Mouse (Mus musculus): ENCODE data around the gene Sf3b1. TPM values are rescaled to one million over a fixed set of nuclear protein-coding genes. Genes with fewer than 3 reads are reported as not detected.
"Not testable (repeated sequence)": the region's sequence is repeated elsewhere in the genome, so short reads cannot be mapped to it uniquely, and the experiment has no call there.

Sf3b1 gene
- polyA plus RNA-seq, 1 experiment from 2014 or later: 203 TPM

- H3K9me3 ChIP-seq (ENCODE audit: control insufficient read depth, low read length); H3K27ac ChIP-seq (replicated peaks in 1 of 2; ENCODE audit: control insufficient read depth in 1 of 2, insufficient read depth in 1 of 2, low read depth in 2 of 2, low read length in 2 of 2); ATAC-seq (ENCODE audit: insufficient number of reproducible peaks, insufficient read depth, low FRiP score, low read depth); H3K4me1 ChIP-seq (ENCODE audit: control insufficient read depth in 2 of 2, insufficient read depth in 2 of 2, low read length in 2 of 2); H3K9ac ChIP-seq (ENCODE audit: low read length); H3K4me2 ChIP-seq (ENCODE audit: low read length); H3K27me3 ChIP-seq (ENCODE audit: control insufficient read depth, insufficient read depth, low read length); H3K4me3 ChIP-seq (ENCODE audit: control insufficient read depth in 1 of 2, insufficient read depth in 1 of 2, low read depth in 1 of 2, low read length in 2 of 2): not testable (repeated sequence)
- peaks cover 20% of the 10 kb centered on the region for H3K36me3 ChIP-seq (ENCODE audit: control insufficient read depth, insufficient read depth, low read length)
- 73% methylated on average over 2 of the region's 3 CpGs for WGBS
Observed at GRCm38 (mm10) chr1:55058383-55058782, 31.1 kb upstream of the Sf3b1 start.

DNA sequence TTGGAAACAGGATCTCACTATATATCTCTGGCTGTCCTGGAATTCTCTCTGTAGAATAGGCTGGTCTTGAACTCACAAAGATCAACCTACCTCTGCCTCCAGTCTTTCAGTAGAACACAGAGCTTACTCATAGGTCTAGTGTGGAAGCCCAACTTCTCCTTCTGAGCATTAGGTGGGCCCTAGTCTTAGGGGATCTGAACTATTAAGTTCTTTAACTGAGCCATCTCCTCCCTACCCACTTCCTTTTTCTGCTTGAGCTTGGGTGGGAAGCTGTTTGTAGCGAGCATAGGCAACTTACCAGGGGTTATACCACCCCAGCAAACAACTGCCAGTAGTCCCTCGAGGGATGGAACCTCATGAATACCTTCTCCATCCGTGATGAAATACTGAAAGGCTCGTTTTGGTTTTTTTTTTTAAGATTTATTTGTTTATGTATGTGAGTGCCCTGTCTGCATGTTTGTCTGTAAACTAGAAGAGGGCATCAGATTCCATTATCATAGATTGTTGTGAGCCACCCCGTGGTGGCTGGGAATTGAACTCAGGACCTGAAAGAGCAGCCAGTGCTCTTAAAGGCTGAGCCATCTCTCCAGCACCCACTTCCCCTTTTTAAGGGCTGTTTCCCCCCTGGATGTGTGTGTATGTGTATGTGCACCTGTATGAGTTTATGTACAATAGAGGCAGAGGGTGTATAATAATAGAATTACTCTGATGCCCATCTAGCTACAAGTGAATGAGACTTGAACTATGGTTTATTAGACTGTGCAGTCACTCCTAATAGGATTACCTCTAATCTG is 28.2 kb upstream of the Sf3b1 start:
- no peaks in the 10 kb centered on the region for H3K27me3 ChIP-seq (ENCODE audit: control insufficient read depth, insufficient read depth, low read length)
- H3K36me3 ChIP-seq (ENCODE audit: control insufficient read depth, insufficient read depth, low read length): peaks cover 7% of the 10 kb centered on the region; the same call in 1 of the 2 replicates
- H3K27ac ChIP-seq (replicated peaks in 1 of 2; ENCODE audit: control insufficient read depth in 1 of 2, insufficient read depth in 1 of 2, low read depth in 2 of 2, low read length in 2 of 2): no peak overlapping the region
- no peak for ATAC-seq (ENCODE audit: insufficient number of reproducible peaks, insufficient read depth, low FRiP score, low read depth)
- 84% methylated on average over 5 of the region's 5 CpGs for WGBS
- peaks cover 0 to 13% of the 10 kb centered on the region in 2 experiments; a peak in 2 of 4 replicates for H3K4me1 ChIP-seq (ENCODE audit: control insufficient read depth in 2 of 2, insufficient read depth in 2 of 2, low read length in 2 of 2)
- no peak overlapping the region for H3K4me3 ChIP-seq (ENCODE audit: control insufficient read depth in 1 of 2, insufficient read depth in 1 of 2, low read depth in 1 of 2, low read length in 2 of 2)
- no peak overlapping the region for H3K4me2 ChIP-seq (ENCODE audit: low read length)
- no peaks in the 10 kb centered on the region for H3K9me3 ChIP-seq (ENCODE audit: control insufficient read depth, low read length)
- no peak overlapping the region for H3K9ac ChIP-seq (ENCODE audit: low read length)

- Histone ChIP-seq H3K27me3 (ENCODE audit: control insufficient read depth, insufficient read depth, low read length) (no peaks in the 10 kb centered on the region), H3K4me2 (ENCODE audit: low read length) (peak overlapping the region; percentile 78), H3K36me3 (ENCODE audit: control insufficient read depth, insufficient read depth, low read length) (peaks cover 7% of the 10 kb centered on the region; the same call in 1 of the 2 replicates), H3K4me1 (ENCODE audit: control insufficient read depth in 2 of 2, insufficient read depth in 2 of 2, low read length in 2 of 2) (peaks cover 0 to 13% of the 10 kb centered on the region in 2 experiments; a peak in 2 of 4 replicates), H3K9me3 (ENCODE audit: control insufficient read depth, low read length) (no peaks in the 10 kb centered on the region; the same call in 1 of the 2 replicates), H3K27ac (replicated peaks in 1 of 2; ENCODE audit: control insufficient read depth in 1 of 2, insufficient read depth in 1 of 2, low read depth in 2 of 2, low read length in 2 of 2) (peak overlapping the region in 1 of 2 experiments; percentile 95; a peak in 1 of 4 replicates), H3K9ac (ENCODE audit: low read length) (peak overlapping the region; percentile 79), H3K4me3 (ENCODE audit: control insufficient read depth in 1 of 2, insufficient read depth in 1 of 2, low read depth in 1 of 2, low read length in 2 of 2) (peak overlapping the region; percentile 80 to 81; a peak in 3 of 4 replicates)
- no peak for ATAC-seq (ENCODE audit: insufficient number of reproducible peaks, insufficient read depth, low FRiP score, low read depth)
- WGBS: 67% methylated on average over 4 of the region's 4 CpGs
Observed at GRCm38 (mm10) chr1:55053596-55053995, 26.3 kb upstream of the Sf3b1 start.

- under 1% methylated on average over 42 of the region's 42 CpGs for WGBS
Observed at GRCm38 (mm10) chr1:55053005-55053404, 25.7 kb upstream of the Sf3b1 start.

DNA sequence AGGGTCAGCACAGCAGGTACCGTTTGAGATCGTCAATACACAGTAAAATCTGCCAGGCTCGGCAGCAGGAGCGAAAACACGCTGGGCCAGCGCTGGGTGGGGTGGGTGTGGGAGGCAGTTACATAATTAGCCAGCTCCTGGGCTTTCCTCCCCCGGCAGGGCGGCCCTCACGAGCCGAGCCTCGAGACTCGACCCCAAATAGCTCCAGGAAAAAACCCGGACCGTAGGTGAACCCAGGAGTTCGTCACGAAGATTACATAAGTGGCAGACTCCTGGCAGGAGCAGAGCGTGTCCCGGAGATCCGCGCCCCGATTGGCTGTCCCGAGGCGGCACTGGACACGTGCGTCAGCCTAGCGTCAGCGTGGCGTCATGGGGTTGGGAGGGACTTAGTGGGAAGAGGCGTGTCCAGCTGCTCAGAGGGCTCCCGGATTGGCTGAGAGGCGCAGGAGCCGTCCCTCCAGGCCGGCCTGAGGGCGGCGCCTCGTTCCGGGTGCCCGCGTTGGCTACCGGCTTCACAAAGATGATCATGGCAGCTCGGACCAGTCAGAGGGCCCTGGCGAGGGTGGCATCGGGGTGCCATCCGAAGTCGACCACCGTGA is 25.2 kb upstream of the Sf3b1 start, which contains the start of gene Coq10b:
Gene Coq10b, plus strand, starts transcription at position 416 of the 599 bp plus-strand sequence.
- peak; percentile 100 for ATAC-seq (ENCODE audit: insufficient number of reproducible peaks, insufficient read depth, low FRiP score, low read depth)
- Histone ChIP-seq H3K9me3 (ENCODE audit: control insufficient read depth, low read length) (no peaks in the 10 kb centered on the region; the same call in 1 of the 2 replicates), H3K36me3 (ENCODE audit: control insufficient read depth, insufficient read depth, low read length) (peaks cover 7% of the 10 kb centered on the region; the same call in 1 of the 2 replicates), H3K27ac (replicated peaks in 1 of 2; ENCODE audit: control insufficient read depth in 1 of 2, insufficient read depth in 1 of 2, low read depth in 2 of 2, low read length in 2 of 2) (peak within 1 kb of the TSS; percentile 90 to 95), H3K4me1 (ENCODE audit: control insufficient read depth in 2 of 2, insufficient read depth in 2 of 2, low read length in 2 of 2) (peaks cover 0 to 13% of the 10 kb centered on the region in 2 experiments; a peak in 2 of 4 replicates), H3K4me3 (ENCODE audit: control insufficient read depth in 1 of 2, insufficient read depth in 1 of 2, low read depth in 1 of 2, low read length in 2 of 2) (peak within 1 kb of the TSS; percentile 80 to 81), H3K27me3 (ENCODE audit: control insufficient read depth, insufficient read depth, low read length) (no peaks in the 10 kb centered on the region), H3K9ac (ENCODE audit: low read length) (peak within 1 kb of the TSS; percentile 79), H3K4me2 (ENCODE audit: low read length) (peak within 1 kb of the TSS; percentile 90)
- WGBS: under 1% methylated on average over 41 of the region's 46 CpGs

More at GRCm38 (mm10) chr1:55053005-55053404, 25.7 kb upstream of the Sf3b1 start:
- Histone ChIP-seq H3K9me3 (ENCODE audit: control insufficient read depth, low read length) (no peaks in the 10 kb centered on the region; the same call in 1 of the 2 replicates), H3K27me3 (ENCODE audit: control insufficient read depth, insufficient read depth, low read length) (no peaks in the 10 kb centered on the region), H3K36me3 (ENCODE audit: control insufficient read depth, insufficient read depth, low read length) (peaks cover 7% of the 10 kb centered on the region; the same call in 1 of the 2 replicates), H3K4me1 (ENCODE audit: control insufficient read depth in 2 of 2, insufficient read depth in 2 of 2, low read length in 2 of 2) (peaks cover 0 to 13% of the 10 kb centered on the region in 2 experiments; a peak in 2 of 4 replicates), H3K4me3 (ENCODE audit: control insufficient read depth in 1 of 2, insufficient read depth in 1 of 2, low read depth in 1 of 2, low read length in 2 of 2) (peak overlapping the region; percentile 80 to 81), H3K9ac (ENCODE audit: low read length) (peak overlapping the region; percentile 79), H3K27ac (replicated peaks in 1 of 2; ENCODE audit: control insufficient read depth in 1 of 2, insufficient read depth in 1 of 2, low read depth in 2 of 2, low read length in 2 of 2) (peak overlapping the region; percentile 90 to 95), H3K4me2 (ENCODE audit: low read length) (peak overlapping the region; percentile 78)
- peak; percentile 62 for ATAC-seq (ENCODE audit: insufficient number of reproducible peaks, insufficient read depth, low FRiP score, low read depth)

GRCm38 (mm10) chr1:55051671-55052070 is 24.4 kb upstream of the Sf3b1 start:
- Histone ChIP-seq H3K4me1 (ENCODE audit: control insufficient read depth in 2 of 2, insufficient read depth in 2 of 2, low read length in 2 of 2) (peaks cover 0 to 13% of the 10 kb centered on the region in 2 experiments; a peak in 2 of 4 replicates), H3K4me2 (ENCODE audit: low read length) (peak overlapping the region; percentile 90), H3K9ac (ENCODE audit: low read length) (peak overlapping the region; percentile 79; the same call in 1 of the 2 replicates), H3K36me3 (ENCODE audit: control insufficient read depth, insufficient read depth, low read length) (peaks cover 7% of the 10 kb centered on the region; the same call in 1 of the 2 replicates), H3K9me3 (ENCODE audit: control insufficient read depth, low read length) (no peaks in the 10 kb centered on the region; the same call in 1 of the 2 replicates), H3K27ac (replicated peaks in 1 of 2; ENCODE audit: control insufficient read depth in 1 of 2, insufficient read depth in 1 of 2, low read depth in 2 of 2, low read length in 2 of 2) (peak overlapping the region in 1 of 2 experiments; percentile 95; a peak in 1 of 4 replicates), H3K4me3 (ENCODE audit: control insufficient read depth in 1 of 2, insufficient read depth in 1 of 2, low read depth in 1 of 2, low read length in 2 of 2) (peak overlapping the region in 1 of 2 experiments; percentile 81; a peak in 1 of 4 replicates), H3K27me3 (ENCODE audit: control insufficient read depth, insufficient read depth, low read length) (no peaks in the 10 kb centered on the region)
- WGBS: 69% methylated on average over 3 of the region's 3 CpGs
- ATAC-seq (ENCODE audit: insufficient number of reproducible peaks, insufficient read depth, low FRiP score, low read depth): no peak

- Histone ChIP-seq H3K9ac (ENCODE audit: low read length) (no peak overlapping the region), H3K4me2 (ENCODE audit: low read length) (no peak overlapping the region), H3K27ac (replicated peaks in 1 of 2; ENCODE audit: control insufficient read depth in 1 of 2, insufficient read depth in 1 of 2, low read depth in 2 of 2, low read length in 2 of 2) (no peak overlapping the region), H3K27me3 (ENCODE audit: control insufficient read depth, insufficient read depth, low read length) (no peaks in the 10 kb centered on the region), H3K36me3 (ENCODE audit: control insufficient read depth, insufficient read depth, low read length) (no peaks in the 10 kb centered on the region), H3K4me3 (ENCODE audit: control insufficient read depth in 1 of 2, insufficient read depth in 1 of 2, low read depth in 1 of 2, low read length in 2 of 2) (no peak overlapping the region), H3K4me1 (ENCODE audit: control insufficient read depth in 2 of 2, insufficient read depth in 2 of 2, low read length in 2 of 2) (peaks cover 0 to 11% of the 10 kb centered on the region in 2 experiments; a peak in 2 of 4 replicates), H3K9me3 (ENCODE audit: control insufficient read depth, low read length) (no peaks in the 10 kb centered on the region; the same call in 1 of the 2 replicates)
- WGBS: 57% methylated on average over 4 of the region's 4 CpGs
- no peak for ATAC-seq (ENCODE audit: insufficient number of reproducible peaks, insufficient read depth, low FRiP score, low read depth)
Observed at GRCm38 (mm10) chr1:55048841-55049587, 21.7 kb upstream of the Sf3b1 start.
